Mouse (Mus musculus): ENCODE data around the gene Glul.

DNA sequence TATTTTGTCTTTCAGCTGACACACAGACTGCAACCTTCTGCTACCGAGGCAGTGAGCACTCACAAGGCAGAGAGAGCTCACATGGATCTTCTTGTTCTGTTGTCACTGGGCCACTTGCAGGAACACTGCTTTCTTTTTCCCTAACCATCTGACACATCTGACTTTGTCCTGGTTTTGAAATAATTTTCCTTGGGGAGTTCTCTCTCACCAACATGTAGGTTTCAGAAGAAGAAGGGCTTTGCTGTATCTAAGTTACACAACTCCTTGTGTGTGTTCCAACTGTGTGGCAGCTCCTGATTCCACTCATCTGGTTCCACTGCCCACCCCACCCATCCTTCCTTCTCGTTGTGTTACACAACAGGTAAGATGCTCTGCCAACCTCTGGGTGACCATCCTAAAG lies 6.0 kb upstream of the Glul start:
- TF ChIP-seq CTCF (IDR thresholded peaks at IDR 0.05; ENCODE audit: borderline replicate concordance, extremely low read depth, insufficient read depth, insufficient read length) (no peak), POLR2A (IDR thresholded peaks at IDR 0.05; ENCODE audit: borderline replicate concordance, extremely low read depth, insufficient read depth, insufficient read length, poor library complexity, severe bottlenecking) (no peak)
